Mouse (Mus musculus) embryonic fibroblast, embryonic 13.5 days (primary cell): ENCODE measurements around the gene Apobec2. TPM values are rescaled to one million over a fixed set of nuclear protein-coding genes. Genes with fewer than 3 reads are reported as not detected.
A peak's percentile ranks its signal among the peaks of the same experiment; 100 is the strongest.
"Not testable (repeated sequence)": the region's sequence is repeated elsewhere in the genome, so short reads cannot be mapped to it uniquely, and the experiment has no call there.

ENCODE experiments used
- H3K27ac ChIP-seq: 2 replicates; pipeline ENCODE4 v1.5.1; 2012; ENCODE audit warnings: low read length, control low read depth, inconsistent platforms; ENCODE audit not compliant: insufficient read depth
- H3K4me1 ChIP-seq: 2 replicates; pipeline ENCODE4 v1.6.1; 2011; ENCODE audit warnings: low read length; ENCODE audit not compliant: control insufficient read depth, insufficient read depth
- H3K4me3 ChIP-seq: 2 replicates; pipeline ENCODE4 v1.5.1; 2011; ENCODE audit warnings: mild to moderate bottlenecking, control low read depth, low read length; ENCODE audit not compliant: insufficient read depth
- CTCF ChIP-seq: IDR thresholded peaks from 2 replicates; pipeline ENCODE4 v1.5.1; 2011; ENCODE audit warnings: mild to moderate bottlenecking, control low read depth, low read length, moderate library complexity, borderline replicate concordance; ENCODE audit not compliant: insufficient read depth
- POLR2A ChIP-seq: IDR thresholded peaks from 2 replicates; pipeline ENCODE4 v1.6.1; 2011; ENCODE audit warnings: low read depth, mild to moderate bottlenecking, control low read depth, low read length, moderate library complexity
- polyA plus RNA-seq: library from polyadenylated mRNA; stranded (reverse); fragments of >200 nt; gene quantifications from 2 replicates; pipeline ENCODE4 v1.2.4, GENCODE M21; 2011; ENCODE audit warnings: low read depth; ENCODE audit not compliant: missing spikeins, insufficient read length

The Apobec2 gene
- not detected in 2 replicates for polyA plus RNA-seq

DNA sequence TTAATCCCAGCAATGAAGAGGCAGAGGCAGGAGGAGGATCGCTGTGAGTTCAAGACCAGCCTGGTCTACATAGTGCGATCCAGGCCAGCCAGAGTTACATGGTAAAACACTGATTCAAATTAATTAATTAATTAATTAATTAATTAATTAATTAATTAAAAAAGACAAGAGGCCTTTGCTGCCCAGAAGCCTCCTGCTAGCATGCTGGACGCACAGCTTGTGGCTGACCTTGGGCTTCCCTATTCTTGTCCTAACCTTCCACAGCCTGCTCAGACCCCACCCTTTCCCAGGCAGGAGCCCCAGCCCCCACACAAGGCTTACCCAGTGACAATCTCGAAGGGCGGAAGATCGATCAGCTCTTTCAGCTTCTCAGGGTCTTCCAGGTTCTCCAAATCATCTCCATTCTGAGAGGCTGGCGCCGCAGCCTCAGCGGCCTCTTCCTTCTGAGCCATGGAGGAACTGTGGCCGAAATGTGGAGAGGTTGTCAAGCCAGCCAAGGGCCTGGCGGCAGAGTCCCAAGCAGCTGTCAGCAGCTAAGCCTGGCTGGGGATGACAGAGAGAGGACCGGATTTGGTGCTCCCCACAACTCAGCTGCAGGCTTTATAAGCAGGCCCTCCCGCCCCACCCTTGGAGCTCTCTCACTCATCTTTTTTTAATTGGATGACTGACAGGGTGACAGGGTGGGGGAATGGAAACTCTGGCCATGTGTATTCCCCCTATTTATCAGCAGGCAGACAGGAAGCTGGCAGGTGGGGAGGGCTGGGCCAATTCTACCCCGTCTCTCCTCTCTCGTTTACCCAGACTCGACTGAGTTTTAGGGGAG is at the start of gene Apobec2:
TSS of gene Apobec2 (minus strand) at position 773 of the 823 bp plus-strand sequence.
- H3K27ac ChIP-seq: no peak within 1 kb of the TSS
- TF ChIP-seq POLR2A (no peak), CTCF (no peak)
- no peaks in the 10 kb centered on the region for H3K4me1 ChIP-seq
- H3K4me3 ChIP-seq: no peak within 1 kb of the TSS

GRCm38 (mm10) chr17:48479952-48480351 is 47.2 kb upstream of the Apobec2 start:
- Histone ChIP-seq H3K4me1 (no peaks in the 10 kb centered on the region), H3K27ac (no peak overlapping the region), H3K4me3 (no peak overlapping the region)
- no peak for TF ChIP-seq POLR2A
- TF ChIP-seq CTCF: no peak

DNA sequence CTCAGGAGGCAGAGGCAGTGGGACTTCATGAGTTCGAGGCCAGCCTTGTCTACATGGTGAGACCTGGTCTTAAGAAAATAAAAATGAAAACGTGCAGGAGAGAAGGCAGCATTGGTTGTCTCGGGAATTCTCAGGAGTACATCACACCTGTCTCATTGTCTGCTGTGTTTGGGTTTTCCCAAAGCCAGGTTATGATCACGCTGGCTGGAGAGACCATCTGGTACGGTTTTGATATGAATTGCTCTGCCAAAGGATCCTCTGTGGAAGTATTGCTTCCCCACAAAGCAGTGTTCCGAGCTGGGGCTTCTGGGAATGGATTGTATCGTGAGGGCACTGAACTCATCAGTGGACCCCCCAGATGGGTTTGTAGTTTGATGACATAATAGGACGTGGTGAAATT is 42.7 kb upstream of the Apobec2 start:
- no peak overlapping the region for H3K27ac ChIP-seq
- no peaks in the 10 kb centered on the region for H3K4me1 ChIP-seq
- H3K4me3 ChIP-seq: no peak overlapping the region
- no peak for TF ChIP-seq POLR2A
- TF ChIP-seq CTCF: no peak

DNA sequence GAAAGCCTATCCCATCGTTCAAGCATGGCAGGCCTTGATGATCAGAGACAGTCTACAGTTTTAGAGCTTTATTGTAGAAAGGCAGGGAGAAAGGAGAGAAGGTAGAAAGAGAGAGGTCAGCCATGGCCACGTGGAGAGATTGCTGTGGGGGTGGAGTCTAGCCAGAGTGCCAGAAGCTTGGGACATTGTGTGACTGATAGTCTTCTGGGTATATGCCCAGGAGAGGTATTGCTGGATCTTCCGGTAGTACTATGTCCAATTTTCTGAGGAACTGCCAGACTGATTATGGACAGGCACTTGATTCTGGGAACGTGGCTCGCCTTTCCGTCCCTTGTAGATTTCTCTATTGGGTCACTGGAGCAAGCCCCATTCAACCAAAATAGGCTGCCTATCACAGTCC is 41.6 kb upstream of the Apobec2 start:
- H3K4me1 ChIP-seq, H3K4me3 ChIP-seq, H3K27ac ChIP-seq: not testable (repeated sequence)

DNA sequence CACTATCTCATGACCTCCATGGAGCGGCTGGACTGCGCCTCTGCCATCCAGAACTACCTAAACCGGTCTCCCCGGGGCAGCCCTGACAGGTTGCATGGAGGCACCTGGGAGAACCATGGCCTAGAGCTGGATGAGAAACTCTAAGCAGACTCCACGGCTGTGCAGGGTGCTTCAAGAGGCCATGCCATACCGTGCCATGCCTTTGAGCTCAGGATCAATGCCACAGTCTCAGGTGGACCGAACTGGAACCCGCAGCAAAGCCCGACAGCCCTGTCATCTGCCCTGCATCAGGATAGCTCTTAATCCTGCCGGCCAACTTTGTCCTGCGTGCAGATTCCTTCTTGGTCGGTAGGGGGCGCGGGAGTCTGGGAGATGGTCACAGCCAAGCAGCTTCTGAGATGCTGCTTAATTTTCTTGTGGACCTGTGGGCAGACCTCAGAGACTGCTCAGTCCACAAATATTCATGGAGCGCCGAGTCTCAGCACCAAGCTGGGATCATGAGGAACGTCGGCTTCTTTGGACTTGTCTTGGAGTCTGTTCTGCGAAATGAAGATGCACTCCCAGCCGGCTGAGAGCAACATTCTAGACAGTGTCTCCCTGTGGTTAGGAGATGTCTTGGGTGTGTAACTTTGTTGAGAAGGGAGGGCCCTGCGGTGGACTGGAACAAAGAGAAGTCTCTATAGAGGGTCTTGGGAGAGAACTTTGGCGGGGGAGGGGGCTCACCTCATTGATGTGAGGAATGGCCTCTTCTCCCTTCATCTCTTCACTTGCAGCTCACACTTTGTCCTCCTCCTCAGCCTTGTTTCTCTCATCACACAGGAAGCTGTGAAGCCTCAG is 34.9 kb upstream of the Apobec2 start:
- Histone ChIP-seq H3K4me1 (no peaks in the 10 kb centered on the region), H3K27ac (no peak overlapping the region), H3K4me3 (no peak overlapping the region)
- TF ChIP-seq CTCF (peak; percentile 72; the same call in 1 of the 2 replicates), POLR2A (no peak)

DNA sequence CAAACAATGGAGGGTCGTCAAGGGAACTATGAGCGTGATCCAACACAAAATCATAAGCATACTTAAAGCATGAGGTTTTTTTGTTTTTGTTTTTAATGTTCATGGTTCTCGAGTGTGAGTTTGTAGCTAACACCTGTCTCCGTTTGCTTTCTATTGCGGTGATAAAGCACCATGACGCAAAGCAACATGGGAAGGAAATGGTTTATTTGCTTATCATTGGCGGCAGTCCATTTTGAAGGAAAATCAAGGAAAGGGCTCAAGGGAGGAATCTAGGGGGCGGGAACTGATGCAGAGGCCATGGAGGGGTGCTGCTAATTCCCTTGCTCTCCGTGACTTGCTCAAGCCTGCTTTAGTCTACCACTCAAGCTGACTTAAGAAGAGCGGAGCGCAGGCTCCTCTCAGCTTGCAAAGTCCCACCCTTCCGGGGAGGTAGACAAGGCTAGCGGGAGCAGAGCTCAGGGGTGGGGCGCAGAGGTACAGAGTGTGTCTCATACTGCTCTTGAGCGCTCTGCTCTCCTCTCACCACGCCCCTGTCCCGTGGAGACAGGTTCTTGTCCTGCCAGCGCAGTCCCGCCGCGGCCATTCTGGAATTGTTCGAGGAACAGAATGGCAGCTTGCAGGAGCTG is 34.2 kb upstream of the Apobec2 start:
- Histone ChIP-seq H3K27ac (no peak overlapping the region), H3K4me1 (no peaks in the 10 kb centered on the region), H3K4me3 (no peak overlapping the region)
- TF ChIP-seq POLR2A: no peak
- TF ChIP-seq CTCF: no peak

- TF ChIP-seq CTCF (no peak), POLR2A (no peak)
- H3K4me3 ChIP-seq: no peak overlapping the region
- H3K4me1 ChIP-seq: no peaks in the 10 kb centered on the region
- H3K27ac ChIP-seq: no peak overlapping the region
These were observed 30.7 kb upstream of the Apobec2 start for GRCm38 (mm10) chr17:48463391-48463790.

GRCm38 (mm10) chr17:48462096-48462495 is 29.4 kb upstream of the Apobec2 start:
- TF ChIP-seq CTCF (no peak), POLR2A (no peak)
- H3K4me1 ChIP-seq: no peaks in the 10 kb centered on the region
- no peak overlapping the region for H3K4me3 ChIP-seq
- no peak overlapping the region for H3K27ac ChIP-seq

DNA sequence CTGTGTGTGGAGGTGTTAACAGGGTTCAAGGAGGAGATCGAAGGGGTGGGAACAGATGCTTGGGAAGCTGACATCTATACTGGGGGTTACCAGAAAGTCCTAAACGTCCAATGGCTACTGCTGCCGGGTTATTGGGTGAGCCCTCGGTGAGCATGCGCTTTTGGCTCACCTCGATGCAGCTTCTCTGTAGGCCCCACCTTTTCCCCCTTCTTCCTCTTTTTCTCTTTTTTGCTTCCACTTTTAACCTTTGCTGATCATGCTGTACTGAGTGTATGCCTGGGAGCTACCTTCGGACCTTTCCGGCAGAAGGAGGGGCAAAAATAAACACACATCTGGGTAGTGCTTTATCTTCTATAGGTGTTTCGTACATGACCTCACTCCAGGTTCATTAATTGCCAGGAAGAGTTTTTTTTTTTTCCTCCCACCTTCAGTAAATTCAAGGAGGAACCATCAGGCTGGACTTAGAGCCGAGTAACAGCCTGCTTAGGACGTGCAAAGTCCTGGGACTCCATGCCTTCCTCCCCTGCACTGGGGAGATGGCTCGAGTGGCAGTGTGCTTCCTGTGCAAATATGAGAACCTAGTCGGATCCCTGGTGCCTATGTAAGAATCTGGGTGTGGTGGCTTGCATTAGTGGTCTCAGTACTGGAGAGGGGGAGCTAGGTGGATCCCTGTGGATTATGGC is 25.4 kb upstream of the Apobec2 start:
- H3K4me3 ChIP-seq: no peak overlapping the region
- no peak for TF ChIP-seq POLR2A
- no peak for TF ChIP-seq CTCF
- H3K4me1 ChIP-seq: no peaks in the 10 kb centered on the region
- H3K27ac ChIP-seq: no peak overlapping the region
